20 mouse cellular contexts compared by ENCODE assay signal in genomic region chr16:44026210-44026609, GRCm38 (mm10). TPM values are rescaled to one million over a fixed set of nuclear protein-coding genes. Genes with fewer than 3 reads are reported as not detected.
DNase-seq lines count a peak whose midpoint lies in the region; ATAC-seq and TF ChIP-seq lines count a peak whose summit lies in the region.
"Had no signal": no experiment of that assay in that cellular context is flagged by ENCODE, and none has a peak within 500 bp of the region (broad histone marks: within the 10 kb centered on the region; RNA-seq: fewer than 3 reads in every experiment).

No protein-coding gene starts in this region.

- no peak overlapping the region for H3K27ac ChIP-seq in heart, postnatal 0 days (ENCODE audit: low read depth)
- H3K27ac ChIP-seq in heart, embryonic 12.5 days (ENCODE audit: poor library complexity, severe bottlenecking), result no peak overlapping the region
- 0 out of 2 replicates have a peak overlapping the region, but pooled peaks have one; percentile 23 for H3K27ac ChIP-seq in liver, postnatal 0 days (ENCODE audit: low read depth)
- no peak overlapping the region for H3K27ac ChIP-seq in stomach, postnatal 0 days (replicated peaks)
- H3K27ac ChIP-seq: hindbrain, embryonic 13.5 days; intestine, embryonic 15.5 days; liver, embryonic 15.5 days; midbrain, embryonic 12.5 days had no signal

- no peak for ATAC-seq in heart, postnatal 0 days (ENCODE audit: insufficient read depth, low read depth)
- no peak for ATAC-seq in heart, embryonic 12.5 days (ENCODE audit: insufficient number of reproducible peaks, low FRiP score)
- no peak for ATAC-seq in liver, postnatal 0 days
- ATAC-seq in inflammation-experienced regulatory T-cells, adult 6 months, result peak; percentile 28
- no peak for ATAC-seq in stomach, postnatal 0 days (ENCODE audit: low FRiP score, low TSS enrichment)
- ATAC-seq: Patski had no signal

- 0 out of 2 replicates have a peak overlapping the region, but pooled peaks have one; percentile 8 for H3K4me2 ChIP-seq in heart, postnatal 0 days (ENCODE audit: low read depth, low read length)
- no peak overlapping the region for H3K4me2 ChIP-seq in heart, embryonic 12.5 days
- H3K4me2 ChIP-seq in liver, postnatal 0 days (ENCODE audit: low read depth, low read length), result peak overlapping the region; percentile 42
- peak overlapping the region; percentile 20; the same call in 1 of the 2 replicates for H3K4me2 ChIP-seq in stomach, postnatal 0 days (replicated peaks; ENCODE audit: low read depth)
- H3K4me2 ChIP-seq: hindbrain, embryonic 13.5 days; intestine, embryonic 15.5 days; liver, embryonic 15.5 days; midbrain, embryonic 12.5 days had no signal

- no peaks in the 10 kb centered on the region for H3K9me3 ChIP-seq in heart, postnatal 0 days (replicated peaks; ENCODE audit: control insufficient read depth, low read length)
- no peaks in the 10 kb centered on the region for H3K9me3 ChIP-seq in heart, embryonic 12.5 days (replicated peaks)
- no peaks in the 10 kb centered on the region for H3K9me3 ChIP-seq in liver, postnatal 0 days (ENCODE audit: low read length)
- H3K9me3 ChIP-seq in stomach, postnatal 0 days (ENCODE audit: control insufficient read depth, low read length), result no peaks in the 10 kb centered on the region
- H3K9me3 ChIP-seq: hindbrain, embryonic 13.5 days; intestine, embryonic 15.5 days; liver, embryonic 15.5 days; midbrain, embryonic 12.5 days had no signal

- H3K4me3 ChIP-seq in heart, postnatal 0 days (ENCODE audit: low read depth, low read length), result no peak overlapping the region
- H3K4me3 ChIP-seq in heart, embryonic 12.5 days, result no peak overlapping the region
- H3K4me3 ChIP-seq in liver, postnatal 0 days (ENCODE audit: low read depth, low read length), result no peak overlapping the region
- no peak overlapping the region for H3K4me3 ChIP-seq in stomach, postnatal 0 days (ENCODE audit: low read depth, low read length)
- H3K4me3 ChIP-seq: hindbrain, embryonic 13.5 days; intestine, embryonic 15.5 days; liver, embryonic 15.5 days; midbrain, embryonic 12.5 days had no signal

- 62% methylated on average over 6 of the region's 6 CpGs for WGBS in heart, postnatal 0 days
- 70% methylated on average over 6 of the region's 6 CpGs for WGBS in heart, embryonic 12.5 days
- 40% methylated on average over 6 of the region's 6 CpGs for WGBS in liver, postnatal 0 days (ENCODE audit: insufficient replicate concordance)
- 58% methylated on average over 6 of the region's 6 CpGs for WGBS in stomach, postnatal 0 days

- no peak overlapping the region for H3K9ac ChIP-seq in heart, postnatal 0 days (replicated peaks; ENCODE audit: low read depth, low read length)
- no peak overlapping the region for H3K9ac ChIP-seq in heart, embryonic 12.5 days
- no peak overlapping the region for H3K9ac ChIP-seq in liver, postnatal 0 days (replicated peaks)
- H3K9ac ChIP-seq in stomach, postnatal 0 days (ENCODE audit: low read length), result no peak overlapping the region
- H3K9ac ChIP-seq: hindbrain, embryonic 13.5 days; intestine, embryonic 15.5 days; liver, embryonic 15.5 days; midbrain, embryonic 12.5 days had no signal

- no peak for TF ChIP-seq EP300 in heart, postnatal 0 days (IDR thresholded peaks at IDR 0.05; ENCODE audit: low read depth)
- TF ChIP-seq EP300 in liver, postnatal 0 days (IDR thresholded peaks at IDR 0.05; ENCODE audit: low read depth), result no peak
- no peak for TF ChIP-seq EP300 in stomach, postnatal 0 days (optimal IDR thresholded peaks at IDR 0.05)

- 0 out of 2 replicates have a peak, but pooled peaks cover 5% of the 10 kb centered on the region for H3K4me1 ChIP-seq in heart, postnatal 0 days (ENCODE audit: control insufficient read depth, insufficient read depth)
- no peaks in the 10 kb centered on the region for H3K4me1 ChIP-seq in heart, embryonic 12.5 days (replicated peaks)
- H3K4me1 ChIP-seq in liver, postnatal 0 days (ENCODE audit: insufficient read depth), result 0 out of 2 replicates have a peak, but pooled peaks cover 5% of the 10 kb centered on the region
- no peaks in the 10 kb centered on the region for H3K4me1 ChIP-seq in stomach, postnatal 0 days (replicated peaks; ENCODE audit: control insufficient read depth, insufficient read depth)
- H3K4me1 ChIP-seq: hindbrain, embryonic 13.5 days; intestine, embryonic 15.5 days; midbrain, embryonic 12.5 days had no signal

- H3K36me3 ChIP-seq in heart, postnatal 0 days (replicated peaks; ENCODE audit: control insufficient read depth, insufficient read depth, low read length), result no peaks in the 10 kb centered on the region
- no peaks in the 10 kb centered on the region for H3K36me3 ChIP-seq in heart, embryonic 12.5 days
- H3K36me3 ChIP-seq in liver, postnatal 0 days (replicated peaks; ENCODE audit: insufficient read depth, low read length), result 0 out of 2 replicates have a peak, but pooled peaks cover 3% of the 10 kb centered on the region
- H3K36me3 ChIP-seq in stomach, postnatal 0 days (ENCODE audit: control insufficient read depth, insufficient read depth, low read length), result no peaks in the 10 kb centered on the region
- H3K36me3 ChIP-seq: hindbrain, embryonic 13.5 days; intestine, embryonic 15.5 days; liver, embryonic 15.5 days; midbrain, embryonic 12.5 days had no signal

- H3K27me3 ChIP-seq in heart, postnatal 0 days (ENCODE audit: control insufficient read depth, insufficient read depth, low read length), result no peaks in the 10 kb centered on the region
- no peaks in the 10 kb centered on the region for H3K27me3 ChIP-seq in heart, embryonic 12.5 days (replicated peaks)
- no peaks in the 10 kb centered on the region for H3K27me3 ChIP-seq in liver, postnatal 0 days (ENCODE audit: insufficient read depth, low read length)
- no peaks in the 10 kb centered on the region for H3K27me3 ChIP-seq in stomach, postnatal 0 days (ENCODE audit: control insufficient read depth, insufficient read depth, low read length)
- H3K27me3 ChIP-seq: hindbrain, embryonic 13.5 days; intestine, embryonic 15.5 days; liver, embryonic 15.5 days; midbrain, embryonic 12.5 days had no signal

- no peak for DNase-seq in heart, postnatal 0 days (ENCODE audit: low spot score)
- DNase-seq in liver, postnatal 0 days, result no peak
- DNase-seq in liver, result no peak
- no peak for DNase-seq in stomach, postnatal 0 days (ENCODE audit: low spot score)
- no peak for DNase-seq in urinary bladder, postnatal 25 days (ENCODE audit: low spot score)
- no peak for DNase-seq in thymus, postnatal 0 days (ENCODE audit: low spot score)
- DNase-seq: adrenal gland, postnatal 25 days; cerebellum, postnatal 14 days; gastrocnemius, postnatal 10 days; heart, postnatal 10 days; left cerebral cortex, postnatal 4 days; right cerebral cortex, postnatal 25 days; thymus, adult 18-20 months had no signal

- no peak for TF ChIP-seq CTCF in heart, postnatal 0 days (IDR thresholded peaks at IDR 0.05; ENCODE audit: low read depth)
- no peak for TF ChIP-seq CTCF in liver, postnatal 0 days (IDR thresholded peaks at IDR 0.05; ENCODE audit: low read depth)
- no peak for TF ChIP-seq CTCF in stomach, postnatal 0 days (IDR thresholded peaks at IDR 0.05; ENCODE audit: low read depth)

RNA-seq across cellular contexts. Expression of gene Gramd1c, which starts 36.9 kb away (rescaled TPM):
- 1.0 TPM in 2 replicates for total RNA-seq in heart, postnatal 0 days (2014; rRNA removed; ENCODE audit: low replicate concordance)
- 2.0 and 2.7 TPM in 2 replicates for polyA plus RNA-seq in heart, postnatal 0 days (2015; fragmentation: Nextera tagmentation; extraction: Ambion mirVana)
- 7.6 and 9.3 TPM in 2 replicates for polyA plus RNA-seq in heart, embryonic 12.5 days (2016; fragmentation: Nextera tagmentation; extraction: Ambion mirVana)
- 10.9 and 16.5 TPM in 2 replicates for polyA plus RNA-seq in liver, postnatal 0 days (2015; fragmentation: Nextera tagmentation; extraction: Ambion mirVana)
- 1 to 10 TPM; 3.9 to 5.8 (median 4.9) TPM for polyA plus RNA-seq in inflammation-experienced regulatory T-cells, adult 6 months (2017; shearing (Covaris generic))
- 15.8 and 16.0 TPM in 2 replicates for polyA plus RNA-seq in stomach, postnatal 0 days (2015; fragmentation: Nextera tagmentation; extraction: Ambion mirVana)
- 2.7 and 3.2 TPM in 2 replicates for polyA plus RNA-seq in thymus, postnatal 0 days (2015; fragmentation: Nextera tagmentation; extraction: Ambion mirVana)

RNA-seq across cellular contexts. Expression of gene Zdhhc23, which starts 46.6 kb away (rescaled TPM):
- 0.46 and 0.58 TPM in 2 replicates for total RNA-seq in heart, postnatal 0 days (2014; rRNA removed; ENCODE audit: low replicate concordance)
- polyA plus RNA-seq in heart, postnatal 0 days (2015; fragmentation: Nextera tagmentation; extraction: Ambion mirVana), result 0.59 and 0.72 TPM in 2 replicates
- 1.8 and 2.2 TPM in 2 replicates for polyA plus RNA-seq in heart, embryonic 12.5 days (2016; fragmentation: Nextera tagmentation; extraction: Ambion mirVana)
- 0.20 and 0.40 TPM in 2 replicates for polyA plus RNA-seq in liver, postnatal 0 days (2015; fragmentation: Nextera tagmentation; extraction: Ambion mirVana)
- polyA plus RNA-seq in inflammation-experienced regulatory T-cells, adult 6 months (2017; shearing (Covaris generic)), result 1 to 10 TPM in 2 of 3 experiments, under 1 TPM in 1; 0.87 to 3.0 (median 2.5) TPM
- 2.4 and 2.5 TPM in 2 replicates for polyA plus RNA-seq in stomach, postnatal 0 days (2015; fragmentation: Nextera tagmentation; extraction: Ambion mirVana)
- polyA plus RNA-seq in thymus, postnatal 0 days (2015; fragmentation: Nextera tagmentation; extraction: Ambion mirVana), result 1.7 and 2.8 TPM in 2 replicates
